Mouse (Mus musculus): ENCODE measurements around the gene Zfhx2. TPM values are rescaled to one million over a fixed set of nuclear protein-coding genes. Genes with fewer than 3 reads are reported as not detected.

Zfhx2 gene
- polyA plus RNA-seq, 1 experiment from 2014 or later = 1.2 TPM

DNA sequence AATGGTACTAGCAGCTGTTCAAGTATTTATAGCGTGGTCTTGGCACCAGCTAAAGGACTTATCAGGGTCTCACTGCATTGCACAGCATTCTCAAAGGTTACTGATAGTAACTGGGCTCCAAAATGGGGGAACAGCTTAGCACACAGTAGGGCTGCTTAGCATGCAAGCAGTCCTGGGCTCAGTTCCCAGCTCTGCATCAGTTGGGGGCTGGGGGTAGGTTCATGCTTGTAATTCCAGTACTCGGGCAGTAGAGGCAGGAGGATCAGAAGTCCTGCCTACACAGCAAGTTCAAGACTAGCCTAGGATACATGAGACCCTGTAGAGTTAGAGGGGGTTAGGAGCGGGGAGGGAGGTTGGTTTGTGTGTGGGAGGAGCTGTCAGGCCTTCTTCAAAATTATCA is 15.2 kb downstream of the Zfhx2 start:
- Histone ChIP-seq H3K36me3 (replicated peaks) (peaks cover 6% of the 10 kb centered on the region; the same call in 1 of the 2 replicates), H3K4me3 (replicated peaks) (no peak overlapping the region), H3K4me1 (replicated peaks) (peaks cover 27% of the 10 kb centered on the region), H3K27me3 (peaks cover 36% of the 10 kb centered on the region), H3K27ac (replicated peaks) (no peak overlapping the region), H3K9ac (no peak overlapping the region), H3K4me2 (no peak overlapping the region), H3K9me3 (replicated peaks) (no peaks in the 10 kb centered on the region)
- ATAC-seq (ENCODE audit: insufficient read depth) = no peak
- WGBS (ENCODE audit: insufficient replicate concordance) = 47% methylated on average over 3 of the region's 3 CpGs

DNA sequence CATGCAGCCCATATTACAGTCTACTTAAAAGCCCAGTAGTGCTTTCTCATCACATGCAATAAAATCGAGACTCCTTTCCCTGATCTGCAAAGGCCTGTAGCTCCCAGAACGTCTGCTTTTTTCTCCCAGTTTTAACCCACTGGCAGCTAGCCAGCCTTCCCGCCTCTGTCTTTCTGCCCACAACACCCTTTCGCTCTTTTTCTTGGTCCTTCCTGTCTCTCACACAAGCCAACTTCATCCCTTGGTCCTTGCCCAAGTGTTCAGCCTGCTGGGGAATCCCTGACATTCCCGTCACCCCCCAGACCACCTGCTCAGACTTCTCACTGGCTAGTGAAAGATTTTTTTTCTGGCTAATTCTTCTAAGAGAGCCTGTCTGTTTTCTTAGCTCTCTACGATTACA is 15.9 kb downstream of the Zfhx2 start:
- H3K36me3 ChIP-seq (replicated peaks) = peaks cover 9% of the 10 kb centered on the region; the same call in 1 of the 2 replicates
- H3K4me3 ChIP-seq (replicated peaks) = no peak overlapping the region
- H3K27ac ChIP-seq (replicated peaks) = no peak overlapping the region
- H3K4me1 ChIP-seq (replicated peaks) = peaks cover 34% of the 10 kb centered on the region
- no peak for ATAC-seq (ENCODE audit: insufficient read depth)
- 61% methylated on average over 6 of the region's 6 CpGs for WGBS (ENCODE audit: insufficient replicate concordance)
- H3K9ac ChIP-seq = no peak overlapping the region
- no peaks in the 10 kb centered on the region for H3K9me3 ChIP-seq (replicated peaks)
- peaks cover 39% of the 10 kb centered on the region for H3K27me3 ChIP-seq
- H3K4me2 ChIP-seq = no peak overlapping the region

DNA sequence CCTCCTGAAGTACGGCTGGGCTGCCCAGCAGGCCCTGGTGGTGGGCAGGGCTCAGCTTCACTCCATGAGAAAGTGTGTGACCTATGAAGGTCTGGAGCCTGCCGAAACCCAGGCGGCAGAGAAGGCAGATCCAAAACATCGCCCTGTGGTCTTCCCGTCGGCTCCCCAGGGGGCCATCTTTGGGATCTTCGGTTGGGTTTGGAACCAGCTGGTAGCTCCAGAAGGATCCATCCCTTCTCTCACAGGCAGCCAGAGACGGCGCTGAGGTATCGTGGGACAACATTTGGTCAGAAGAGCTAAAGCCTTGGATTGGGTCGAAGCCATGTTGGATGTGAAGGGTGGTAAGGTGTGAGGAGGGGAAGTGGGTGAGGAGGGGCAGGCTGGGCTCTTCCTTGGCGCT is 17.7 kb downstream of the Zfhx2 start:
- no peak overlapping the region for H3K4me3 ChIP-seq (replicated peaks)
- H3K36me3 ChIP-seq (replicated peaks) = peaks cover 9% of the 10 kb centered on the region; the same call in 1 of the 2 replicates
- WGBS (ENCODE audit: insufficient replicate concordance) = 88% methylated on average over 12 of the region's 12 CpGs
- peaks cover 39% of the 10 kb centered on the region for H3K27me3 ChIP-seq
- no peaks in the 10 kb centered on the region for H3K9me3 ChIP-seq (replicated peaks)
- peaks cover 27% of the 10 kb centered on the region for H3K4me1 ChIP-seq (replicated peaks)
- no peak for ATAC-seq (ENCODE audit: insufficient read depth)
- no peak overlapping the region for H3K4me2 ChIP-seq
- H3K27ac ChIP-seq (replicated peaks) = no peak overlapping the region
- no peak overlapping the region for H3K9ac ChIP-seq

GRCm38 (mm10) chr14:55071756-55072155 is 20.4 kb downstream of the Zfhx2 start:
- H3K9me3 ChIP-seq (replicated peaks) = no peaks in the 10 kb centered on the region
- no peak overlapping the region for H3K27ac ChIP-seq (replicated peaks)
- H3K4me3 ChIP-seq (replicated peaks) = no peak overlapping the region
- 40% methylated on average over 19 of the region's 19 CpGs for WGBS (ENCODE audit: insufficient replicate concordance)
- H3K4me2 ChIP-seq = no peak overlapping the region
- H3K27me3 ChIP-seq = peaks cover 14% of the 10 kb centered on the region
- H3K36me3 ChIP-seq (replicated peaks) = peaks cover 9% of the 10 kb centered on the region; the same call in 1 of the 2 replicates
- ATAC-seq (ENCODE audit: insufficient read depth) = no peak
- 0 out of 2 replicates have a peak, but pooled peaks cover 7% of the 10 kb centered on the region for H3K4me1 ChIP-seq (replicated peaks)
- no peak overlapping the region for H3K9ac ChIP-seq

GRCm38 (mm10) chr14:55066042-55066441 is 26.1 kb downstream of the Zfhx2 start:
- Histone ChIP-seq H3K27me3 (no peaks in the 10 kb centered on the region; the same call in 1 of the 2 replicates), H3K27ac (replicated peaks) (no peak overlapping the region), H3K36me3 (replicated peaks) (no peaks in the 10 kb centered on the region), H3K9ac (no peak overlapping the region), H3K4me2 (no peak overlapping the region), H3K4me1 (replicated peaks) (peaks cover 51% of the 10 kb centered on the region), H3K9me3 (replicated peaks) (no peaks in the 10 kb centered on the region), H3K4me3 (replicated peaks) (no peak overlapping the region)
- 77% methylated on average over 8 of the region's 8 CpGs for WGBS (ENCODE audit: insufficient replicate concordance)
- no peak for ATAC-seq (ENCODE audit: insufficient read depth)

GRCm38 (mm10) chr14:55065391-55065790 is 26.7 kb downstream of the Zfhx2 start:
- Histone ChIP-seq H3K27me3 (no peaks in the 10 kb centered on the region; the same call in 1 of the 2 replicates), H3K9ac (no peak overlapping the region), H3K4me2 (no peak overlapping the region), H3K9me3 (replicated peaks) (no peaks in the 10 kb centered on the region), H3K4me1 (replicated peaks) (peaks cover 58% of the 10 kb centered on the region), H3K27ac (replicated peaks) (no peak overlapping the region), H3K36me3 (replicated peaks) (no peaks in the 10 kb centered on the region), H3K4me3 (replicated peaks) (no peak overlapping the region)
- no peak for ATAC-seq (ENCODE audit: insufficient read depth)
- WGBS (ENCODE audit: insufficient replicate concordance) = 86% methylated on average over 13 of the region's 13 CpGs

- Histone ChIP-seq H3K27me3 (no peaks in the 10 kb centered on the region; the same call in 1 of the 2 replicates), H3K4me2 (peak overlapping the region; percentile 83)
- no peak for ATAC-seq (ENCODE audit: insufficient read depth)
Measured at GRCm38 (mm10) chr14:55064481-55065370, 27.4 kb downstream of the Zfhx2 start.

DNA sequence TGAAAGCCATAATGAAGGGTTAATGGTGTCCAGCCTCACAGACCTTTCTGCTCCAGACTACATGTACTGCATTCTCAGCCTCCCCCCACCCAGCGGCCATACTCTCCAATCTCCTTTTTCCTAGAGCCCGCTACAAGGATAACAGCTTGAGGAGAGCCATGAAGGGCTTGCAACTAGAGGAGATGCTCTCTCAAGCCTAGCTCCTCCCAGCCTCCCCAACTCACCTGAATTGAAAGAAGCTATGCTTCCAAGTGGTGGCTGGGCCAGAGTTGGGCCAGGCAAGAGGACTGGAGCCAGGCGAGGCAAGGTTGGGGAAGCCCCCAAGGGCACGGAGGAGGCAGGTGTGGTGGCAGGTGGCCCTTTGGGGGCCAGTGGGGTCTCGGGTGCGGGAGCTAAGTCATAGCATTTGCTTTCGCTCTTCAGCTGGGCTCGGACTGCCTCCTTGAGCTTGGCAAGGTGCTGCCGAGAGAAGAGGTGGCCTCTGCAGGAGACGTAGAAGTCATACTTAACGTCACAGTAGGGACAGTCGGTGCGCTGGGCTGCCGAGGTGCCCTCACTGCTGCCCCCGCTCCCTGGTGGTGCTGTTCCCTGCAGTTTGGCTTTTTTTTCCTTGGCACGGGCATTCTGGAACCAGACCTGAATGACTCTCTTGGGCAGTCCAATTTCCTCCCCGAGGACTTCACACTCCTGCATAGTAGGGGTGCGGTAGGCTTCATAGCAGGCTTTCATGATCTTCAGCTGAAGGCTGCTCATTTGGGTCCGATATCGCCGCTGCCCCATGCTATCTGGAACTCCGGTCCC is 28.3 kb downstream of the Zfhx2 start:
- Histone ChIP-seq H3K4me1 (replicated peaks) (peaks cover 72% of the 10 kb centered on the region), H3K27me3 (no peaks in the 10 kb centered on the region; the same call in 1 of the 2 replicates), H3K9ac (peak overlapping the region; percentile 75), H3K9me3 (replicated peaks) (no peaks in the 10 kb centered on the region), H3K36me3 (replicated peaks) (no peaks in the 10 kb centered on the region), H3K4me2 (peak overlapping the region; percentile 83), H3K27ac (replicated peaks) (peak overlapping the region; percentile 87), H3K4me3 (replicated peaks) (peak overlapping the region; percentile 68)
- no peak for ATAC-seq (ENCODE audit: insufficient read depth)
- 75% methylated on average over 22 of the region's 22 CpGs for WGBS (ENCODE audit: insufficient replicate concordance)

More at GRCm38 (mm10) chr14:55064481-55065370, 27.4 kb downstream of the Zfhx2 start:
- Histone ChIP-seq H3K9ac (peak overlapping the region; percentile 75; the same call in 1 of the 2 replicates), H3K4me3 (replicated peaks) (peak overlapping the region; percentile 68), H3K9me3 (replicated peaks) (no peaks in the 10 kb centered on the region), H3K36me3 (replicated peaks) (no peaks in the 10 kb centered on the region), H3K27ac (replicated peaks) (no peak overlapping the region), H3K4me1 (replicated peaks) (peaks cover 62% of the 10 kb centered on the region)
- 73% methylated on average over 35 of the region's 35 CpGs for WGBS (ENCODE audit: insufficient replicate concordance)

GRCm38 (mm10) chr14:55063117-55063516 is 29.0 kb downstream of the Zfhx2 start:
- Histone ChIP-seq H3K4me2 (peak overlapping the region; percentile 83), H3K9me3 (replicated peaks) (no peaks in the 10 kb centered on the region), H3K4me3 (replicated peaks) (peak overlapping the region; percentile 68), H3K4me1 (replicated peaks) (peaks cover 79% of the 10 kb centered on the region), H3K9ac (peak overlapping the region; percentile 75), H3K27me3 (no peaks in the 10 kb centered on the region; the same call in 1 of the 2 replicates), H3K27ac (replicated peaks) (peak overlapping the region; percentile 87), H3K36me3 (replicated peaks) (no peaks in the 10 kb centered on the region)
- 53% methylated on average over 5 of the region's 5 CpGs for WGBS (ENCODE audit: insufficient replicate concordance)
- peak; percentile 42 for ATAC-seq (ENCODE audit: insufficient read depth)

DNA sequence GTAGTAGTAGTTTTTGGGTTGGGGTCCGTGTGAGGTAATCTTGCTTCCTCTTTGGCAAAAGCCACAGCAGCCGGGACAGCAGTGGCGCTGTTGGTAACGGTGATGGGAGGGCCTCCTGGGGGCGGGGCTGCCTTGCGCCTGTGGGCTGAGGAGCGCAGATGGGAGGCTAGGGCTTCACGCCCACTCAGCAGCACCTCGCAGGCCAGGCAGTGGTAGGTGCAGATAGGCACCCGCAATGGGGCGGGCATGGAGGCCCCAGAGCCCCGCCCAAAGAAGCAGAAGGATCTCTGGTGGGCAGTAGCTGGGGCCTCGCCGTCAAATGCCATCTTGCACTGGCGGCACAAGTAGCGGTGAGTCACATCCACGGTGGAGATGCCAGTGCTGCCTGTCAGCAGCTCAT is 29.5 kb downstream of the Zfhx2 start:
- H3K4me1 ChIP-seq (replicated peaks) = peaks cover 83% of the 10 kb centered on the region
- H3K27me3 ChIP-seq = no peaks in the 10 kb centered on the region; the same call in 1 of the 2 replicates
- no peaks in the 10 kb centered on the region for H3K36me3 ChIP-seq (replicated peaks)
- peak; percentile 100 for ATAC-seq (ENCODE audit: insufficient read depth)
- H3K27ac ChIP-seq (replicated peaks) = peak overlapping the region; percentile 87
- H3K9ac ChIP-seq = peak overlapping the region; percentile 75
- 4% methylated on average over 17 of the region's 17 CpGs for WGBS (ENCODE audit: insufficient replicate concordance)
- peak overlapping the region; percentile 83 for H3K4me2 ChIP-seq
- peak overlapping the region; percentile 68 for H3K4me3 ChIP-seq (replicated peaks)
- H3K9me3 ChIP-seq (replicated peaks) = no peaks in the 10 kb centered on the region

- no peak for ATAC-seq (ENCODE audit: insufficient read depth)
- H3K4me2 ChIP-seq = peak overlapping the region; percentile 83
- H3K27ac ChIP-seq (replicated peaks) = peak overlapping the region; percentile 74
- H3K9me3 ChIP-seq (replicated peaks) = no peaks in the 10 kb centered on the region
- H3K36me3 ChIP-seq (replicated peaks) = no peaks in the 10 kb centered on the region
- 0 out of 2 replicates have a peak overlapping the region, but pooled peaks have one; percentile 2 for H3K9ac ChIP-seq
- no peaks in the 10 kb centered on the region; the same call in 1 of the 2 replicates for H3K27me3 ChIP-seq
- H3K4me1 ChIP-seq (replicated peaks) = peaks cover 84% of the 10 kb centered on the region
- no peak overlapping the region for H3K4me3 ChIP-seq (replicated peaks)
- 49% methylated on average over 7 of the region's 7 CpGs for WGBS (ENCODE audit: insufficient replicate concordance)
Measured at GRCm38 (mm10) chr14:55061845-55062244, 30.3 kb downstream of the Zfhx2 start.

Measured in liver, embryonic 15.5 days (tissue).